Mouse (Mus musculus): ENCODE measurements around the gene Apol8.

Gene Apol8

DNA sequence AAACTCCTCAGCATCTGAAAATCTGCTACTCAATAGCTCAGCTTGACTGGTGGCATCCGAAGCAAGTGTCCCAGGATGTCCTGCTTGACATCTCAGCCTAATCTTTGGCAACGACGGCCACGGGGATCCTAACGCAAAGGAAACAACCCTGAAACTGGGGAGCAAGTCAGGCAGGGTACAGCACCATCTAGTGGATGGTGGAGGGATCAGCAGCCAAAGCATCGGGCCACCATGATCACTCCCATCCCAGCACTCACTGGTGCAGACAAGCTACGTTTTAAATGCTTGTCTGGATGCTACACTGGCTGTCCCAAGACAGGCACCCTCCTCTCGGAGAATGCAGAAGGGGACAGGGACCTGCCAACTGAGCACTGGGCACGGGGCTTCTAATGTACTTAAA, at the start of gene Apol8:
Gene Apol8, minus strand, starts transcription at position 156 of the 400 bp plus-strand sequence.
- peak; percentile 41 for DNase-seq (ENCODE audit: low spot score)

- peak; percentile 52 for DNase-seq (ENCODE audit: low spot score)
Observed at GRCm38 (mm10) chr15:77805657-77806056, 48.9 kb upstream of the Apol8 start.

DNA sequence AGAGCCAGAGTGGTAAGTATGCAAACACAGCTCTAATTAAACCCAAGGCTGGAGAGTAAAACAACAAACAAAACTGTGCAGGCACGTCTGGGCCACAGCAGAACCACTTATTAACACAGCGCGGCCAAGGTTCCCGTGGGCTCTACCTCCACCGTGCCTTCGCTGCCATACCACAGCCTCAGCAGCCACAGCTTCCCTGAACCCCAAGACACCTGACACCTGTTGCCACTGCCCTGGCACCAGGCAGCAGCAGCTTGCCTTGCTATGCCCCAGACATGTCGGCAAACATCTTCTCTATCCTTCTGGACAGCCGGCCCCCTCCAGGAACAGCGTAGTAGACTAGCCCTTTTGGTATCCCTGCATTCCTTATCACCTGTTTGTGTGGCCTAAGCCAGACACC, 48.1 kb upstream of the Apol8 start:
- DNase-seq (ENCODE audit: low spot score), result no peak

DNA sequence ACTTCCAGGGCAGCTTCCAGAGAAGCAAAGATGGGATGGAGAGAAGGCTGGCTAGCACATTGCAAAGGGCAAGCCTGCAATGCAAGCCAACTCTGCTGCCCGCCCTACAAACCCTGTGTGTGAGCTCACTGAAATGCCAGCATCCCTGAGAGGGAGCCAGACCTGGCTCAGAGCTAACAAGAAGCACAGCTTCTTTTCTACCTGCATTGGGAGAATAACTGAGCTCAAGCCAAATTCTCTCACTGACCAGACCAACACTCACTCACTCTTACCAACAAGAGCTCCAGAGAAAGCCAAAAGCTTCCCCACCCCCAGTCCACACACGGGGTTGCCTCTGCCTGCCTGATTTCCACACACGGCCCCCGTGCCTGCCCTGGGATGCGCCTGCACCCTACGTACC, 47.7 kb upstream of the Apol8 start:
- DNase-seq (ENCODE audit: low spot score), result no peak

DNA sequence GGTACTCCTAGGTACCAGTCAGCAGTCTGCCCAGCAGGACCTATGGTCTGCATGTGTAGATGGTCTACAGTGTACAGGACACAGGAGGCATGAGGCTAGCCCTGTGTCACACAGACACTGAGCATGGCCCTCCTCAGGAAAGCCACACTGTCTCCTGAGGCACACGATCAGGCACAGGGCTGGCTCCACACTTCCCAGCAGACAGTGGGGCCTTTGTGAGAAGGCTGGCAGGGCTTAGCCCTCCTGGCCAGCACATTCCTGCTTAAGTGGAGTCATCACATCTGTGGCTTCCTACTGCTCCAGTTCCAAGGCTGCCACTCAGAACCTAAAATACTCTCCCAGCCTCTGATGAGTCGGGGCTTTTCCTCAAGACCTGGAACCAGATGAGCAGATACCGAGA, 46.9 kb upstream of the Apol8 start:
- DNase-seq (ENCODE audit: low spot score), result no peak

- no peak for DNase-seq (ENCODE audit: low spot score)
Observed at GRCm38 (mm10) chr15:77802992-77803391, 46.2 kb upstream of the Apol8 start.

DNA sequence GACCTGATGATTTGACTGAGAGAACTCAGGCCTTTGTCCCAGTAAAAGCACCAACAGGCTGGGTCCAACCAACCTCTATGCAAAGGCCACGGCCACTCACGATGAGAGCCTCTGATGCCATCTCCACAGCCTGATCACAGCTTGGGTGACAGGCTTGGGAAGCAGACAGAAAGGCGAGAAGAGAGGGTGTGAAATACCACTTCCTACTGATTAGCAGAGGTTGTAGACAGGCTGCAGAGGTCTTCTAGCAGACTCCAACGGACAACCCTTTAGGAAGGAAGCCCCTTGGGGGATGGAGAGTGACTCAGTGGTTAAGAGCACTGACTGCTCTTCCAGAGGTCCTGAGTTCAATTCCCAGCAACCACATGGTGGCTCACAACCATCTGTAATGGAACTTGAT, 44.4 kb upstream of the Apol8 start:
- DNase-seq (ENCODE audit: low spot score), result no peak

DNA sequence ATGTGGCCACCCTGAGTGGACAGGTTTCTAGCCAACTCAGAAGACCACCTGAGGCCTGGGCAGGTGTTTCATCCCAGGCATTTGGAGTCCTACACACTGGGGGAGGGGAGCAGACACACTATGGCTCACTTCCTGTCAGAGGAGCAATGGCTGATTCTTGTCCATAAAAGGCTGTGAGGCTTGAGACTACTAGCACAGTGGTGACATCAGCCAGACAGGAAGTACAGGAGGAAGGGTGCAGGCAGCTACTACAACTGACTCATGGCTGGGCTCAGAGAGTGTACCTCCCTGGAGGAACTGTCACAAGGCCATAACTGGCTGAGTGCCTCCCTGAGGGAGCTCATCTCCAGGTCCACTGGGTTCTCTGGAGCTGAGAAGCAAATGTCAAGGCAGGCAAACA, 43.7 kb upstream of the Apol8 start:
- peak; percentile 93 for DNase-seq (ENCODE audit: low spot score)

- no peak for DNase-seq (ENCODE audit: low spot score)
Observed at GRCm38 (mm10) chr15:77799491-77800474, 43.0 kb upstream of the Apol8 start.

DNA sequence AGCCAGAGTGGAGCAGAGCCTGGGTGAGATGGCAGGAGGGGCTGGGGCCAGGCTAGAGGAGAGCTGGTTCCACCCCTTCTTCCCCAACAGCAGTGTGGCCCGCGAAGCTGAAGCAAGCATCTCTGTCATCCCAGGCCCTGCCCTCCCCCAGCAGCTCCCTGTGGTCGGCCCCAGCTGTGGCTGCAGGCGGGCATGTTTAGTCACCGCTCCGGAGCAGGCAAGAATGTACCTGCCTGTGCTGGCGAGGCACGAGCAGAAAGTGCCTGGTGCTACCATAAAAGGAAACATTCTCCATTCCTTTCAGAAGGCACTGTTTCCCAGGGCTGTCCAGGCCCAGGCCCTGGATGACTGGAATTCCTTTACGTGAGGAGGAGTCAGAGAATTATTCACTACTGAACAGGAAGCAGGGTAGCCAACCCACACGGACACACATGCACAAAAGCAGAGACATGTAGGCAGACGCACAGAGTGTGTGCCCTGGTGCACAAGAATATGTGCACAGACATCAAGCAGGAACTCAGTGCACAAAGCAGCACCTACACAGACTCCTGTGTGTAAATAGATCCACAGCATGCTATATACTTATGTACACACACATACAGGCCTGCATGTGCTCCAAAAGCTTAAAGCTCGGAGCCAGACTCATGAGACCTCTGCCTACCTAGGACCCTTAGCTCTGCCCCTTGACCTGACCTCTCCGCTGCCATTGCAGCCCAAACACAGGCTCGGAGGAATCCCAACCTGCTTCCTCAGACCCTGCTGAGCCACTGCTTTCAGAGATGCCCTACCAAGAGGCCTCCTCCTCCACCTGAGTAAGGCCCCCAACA, 42.1 kb upstream of the Apol8 start:
- DNase-seq (ENCODE audit: low spot score), result peak; percentile 77

GRCm38 (mm10) chr15:77797609-77798411, 41.0 kb upstream of the Apol8 start:
- DNase-seq (ENCODE audit: low spot score), result peak; percentile 65

- DNase-seq (ENCODE audit: low spot score), result no peak
Observed at GRCm38 (mm10) chr15:77796409-77797035, 39.7 kb upstream of the Apol8 start.

DNA sequence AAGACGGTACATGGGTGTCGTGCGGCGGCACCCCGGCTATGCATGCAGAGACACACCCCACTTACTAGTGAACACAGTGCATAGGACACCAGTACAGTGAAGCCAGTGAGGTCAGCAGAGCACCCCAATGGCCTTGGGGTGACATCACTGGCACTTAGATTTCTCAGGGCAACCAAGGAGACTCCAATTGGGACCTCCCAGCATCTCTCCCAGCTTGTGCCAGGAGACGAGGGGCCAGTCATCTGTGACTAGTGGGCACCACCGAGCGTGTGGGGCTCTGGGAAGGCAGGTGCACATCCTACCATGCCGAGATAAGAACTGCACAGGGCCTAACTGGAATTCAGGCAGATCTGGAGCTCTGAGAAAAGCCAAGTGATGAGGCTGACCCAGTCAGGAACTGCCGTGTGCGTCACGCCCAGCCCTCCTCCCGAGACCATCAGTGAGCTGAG, 38.1 kb upstream of the Apol8 start:
- no peak for DNase-seq (ENCODE audit: low spot score)

- DNase-seq (ENCODE audit: low spot score), result no peak
Observed at GRCm38 (mm10) chr15:77794138-77794907, 37.5 kb upstream of the Apol8 start.

DNA sequence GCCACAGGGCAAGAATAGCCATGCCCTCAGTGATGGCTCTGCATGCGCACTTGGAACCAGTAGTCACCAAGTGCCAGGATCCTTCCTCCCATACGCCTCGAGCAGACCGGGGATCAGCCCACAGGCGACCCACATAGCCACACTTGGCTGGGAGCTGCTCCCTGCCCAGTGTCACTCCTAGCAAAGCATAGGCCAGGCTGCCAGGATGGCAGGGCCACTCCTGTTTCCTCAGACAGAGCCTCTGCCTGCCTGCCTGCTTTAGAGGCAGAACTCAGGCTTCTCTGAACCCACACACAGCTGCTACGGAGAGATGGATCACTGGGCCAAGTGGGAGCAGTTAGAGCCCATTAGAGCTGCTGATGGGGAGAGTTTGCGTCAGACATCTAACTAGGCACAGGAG, 36.8 kb upstream of the Apol8 start:
- DNase-seq (ENCODE audit: low spot score), result no peak

DNA sequence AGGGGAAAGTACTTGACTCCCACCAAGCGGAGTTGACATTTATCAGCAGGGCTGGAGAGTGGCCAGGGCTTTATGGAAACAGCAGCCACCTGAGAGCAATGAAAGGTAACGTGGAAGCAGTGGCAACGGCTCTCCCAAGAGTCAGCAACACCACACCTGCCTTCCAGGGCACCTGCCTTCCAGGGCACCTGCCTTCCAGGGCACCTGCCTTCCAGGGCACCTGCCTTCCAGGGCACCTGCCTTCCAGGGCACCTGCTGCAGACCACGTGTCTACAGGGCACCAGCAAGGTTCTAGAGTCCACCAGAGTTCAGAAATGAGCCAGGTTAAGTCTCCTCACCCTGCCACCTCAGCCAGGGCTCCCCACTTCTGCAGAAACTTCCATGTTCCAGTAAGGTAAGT, 36.3 kb upstream of the Apol8 start:
- no peak for DNase-seq (ENCODE audit: low spot score)

DNA sequence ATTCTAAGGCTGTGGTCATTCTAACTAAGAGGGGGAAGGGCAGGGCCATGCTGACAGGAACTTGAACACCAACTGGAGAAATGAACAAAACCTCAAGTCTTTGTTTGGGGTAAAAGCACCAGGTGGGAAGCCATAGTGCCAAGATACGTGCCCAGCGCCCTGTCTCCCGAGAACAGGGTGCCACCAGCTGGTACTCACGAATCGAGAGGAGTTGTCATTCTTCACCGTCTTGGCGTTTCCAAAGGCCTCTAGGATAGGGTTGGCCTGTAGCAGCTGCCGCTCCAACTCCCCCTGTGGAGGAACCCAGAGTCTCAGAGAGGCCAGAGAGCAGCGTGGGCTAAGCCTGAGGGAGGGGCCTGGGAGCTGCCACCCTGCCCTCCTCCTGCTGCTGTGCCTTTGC, 35.3 kb upstream of the Apol8 start:
- no peak for DNase-seq (ENCODE audit: low spot score)

DNA sequence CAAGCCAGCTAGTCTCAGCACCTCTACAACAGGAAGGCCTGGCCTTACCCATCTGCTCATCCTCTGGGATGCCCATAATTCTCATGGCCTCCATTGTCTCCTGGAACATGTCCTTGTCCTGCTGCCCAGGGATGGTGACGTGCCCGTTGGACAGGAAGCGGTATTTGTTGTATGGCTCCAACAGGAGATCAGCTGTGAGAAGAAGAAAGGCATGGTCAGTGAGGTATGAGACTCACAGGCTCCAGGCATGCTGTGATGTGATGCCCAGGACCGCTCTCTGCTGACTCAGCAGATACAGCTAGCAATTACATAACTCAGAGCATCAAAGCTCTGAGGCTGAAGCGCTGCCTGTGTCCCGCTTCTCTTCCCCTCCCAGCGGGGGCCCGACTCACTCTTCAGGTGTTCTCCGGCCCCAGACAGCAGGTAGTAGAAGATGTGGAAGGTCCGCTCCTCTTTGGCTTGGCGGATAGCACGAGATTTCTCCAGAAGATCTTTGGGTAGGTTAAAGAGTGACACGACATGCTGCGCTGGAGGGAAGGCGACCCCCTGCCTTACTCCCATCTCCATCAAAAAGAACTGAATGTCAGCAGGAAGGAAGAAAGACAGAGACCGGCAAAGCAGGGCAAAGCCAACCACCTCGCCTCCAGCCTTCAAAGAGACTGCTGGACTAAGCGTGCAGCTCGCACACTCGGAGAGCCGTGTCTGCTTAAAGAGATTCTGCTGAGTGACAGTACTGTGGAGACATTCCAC, 34.0 kb upstream of the Apol8 start:
- DNase-seq (ENCODE audit: low spot score), result peak; percentile 43

- no peak for DNase-seq (ENCODE audit: low spot score)
Observed at GRCm38 (mm10) chr15:77789186-77789585, 32.4 kb upstream of the Apol8 start.

- no peak for DNase-seq (ENCODE audit: low spot score)
Observed at GRCm38 (mm10) chr15:77788356-77788755, 31.6 kb upstream of the Apol8 start.

All from lung, postnatal 25 days (tissue).